Mouse (Mus musculus) heart, postnatal 0 days (tissue): ENCODE measurements around the gene Ippk.

Source experiments
- CTCF ChIP-seq: IDR thresholded peaks from 2 replicates; pipeline ENCODE4 v1.5.1; 2016; ENCODE audit warnings: antibody characterized with exemption, control low read depth, low read depth
- EP300 ChIP-seq: IDR thresholded peaks from 2 replicates; pipeline ENCODE4 v1.6.1; 2016; ENCODE audit warnings: antibody characterized with exemption, low read depth

DNA sequence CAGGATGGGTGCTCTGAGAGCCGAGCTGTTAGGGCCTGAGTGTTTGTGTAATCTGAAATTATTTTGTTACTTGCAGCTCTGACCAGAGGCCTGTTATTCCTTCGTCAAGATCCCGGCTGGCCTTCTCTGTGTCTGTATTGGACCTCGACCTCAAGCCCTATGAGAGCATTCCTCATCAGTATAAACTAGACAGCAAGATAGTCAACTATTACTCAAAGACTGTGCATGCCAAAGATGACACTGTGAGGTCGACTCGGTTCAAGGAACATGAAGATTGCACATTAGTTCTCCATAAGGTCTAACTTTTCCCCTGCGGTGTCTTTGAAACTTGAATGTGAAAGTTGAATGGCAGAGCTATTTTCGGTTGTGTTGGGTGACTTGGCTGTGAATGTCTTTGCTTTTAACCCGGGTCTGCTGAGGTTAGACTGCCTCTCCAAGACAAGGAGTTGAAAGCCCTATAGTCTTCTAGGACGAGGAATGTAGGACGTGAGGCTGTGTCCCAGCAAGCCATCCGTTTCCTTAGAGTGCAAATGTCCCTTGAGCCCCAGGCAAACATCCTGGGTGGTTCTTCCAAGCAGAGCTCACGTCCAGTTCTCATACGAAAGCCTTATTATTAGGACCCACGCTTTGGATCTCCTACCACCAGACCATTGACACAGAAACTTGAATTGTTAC is 40.5 kb downstream of the Ippk start:
- TF ChIP-seq CTCF: no peak
- TF ChIP-seq EP300: no peak
